Mouse (Mus musculus) kidney, postnatal 0 days (tissue): ENCODE results near the gene Ero1lb. TPM values are rescaled to one million over a fixed set of nuclear protein-coding genes. Genes with fewer than 3 reads are reported as not detected.
A peak's percentile ranks its signal among the peaks of the same experiment; 100 is the strongest.

ENCODE experiments used
- ATAC-seq: fragments of 200-750 bp; cut with Nextera tagmentation; replicated peaks from 2 replicates; pipeline ENCODE4 v1.8.0; 2017; ENCODE audit warnings: low read depth, moderate number of reproducible peaks, moderate TSS enrichment, moderate library complexity; ENCODE audit not compliant: low FRiP score
- DNase-seq: peaks from one replicate; pipeline ENCODE4 v3.0.0-alpha.2; 2016; ENCODE audit warnings: low spot score
- H3K27ac ChIP-seq: fragments of 300-500 bp; sonication (generic); 2 replicates; pipeline ENCODE4 v1.5.1; 2014; ENCODE audit warnings: mild to moderate bottlenecking
- H3K27me3 ChIP-seq: fragments of 300-500 bp; sonication (generic); 2 replicates; pipeline ENCODE4 v1.6.1; 2014; ENCODE audit warnings: low read length, mixed read lengths; ENCODE audit not compliant: insufficient read depth
- H3K36me3 ChIP-seq: fragments of 300-500 bp; sonication (generic); 2 replicates; pipeline ENCODE4 v1.6.1; 2014; ENCODE audit warnings: low read length, mixed read lengths; ENCODE audit not compliant: insufficient read depth
- H3K4me1 ChIP-seq: fragments of 300-500 bp; sonication (generic); replicated peaks from 2 replicates; pipeline ENCODE4 v1.6.1; 2014; ENCODE audit warnings: antibody characterized with exemption, low read length, mixed read lengths; ENCODE audit not compliant: insufficient read depth
- H3K4me2 ChIP-seq: fragments of 300-500 bp; sonication (generic); 2 replicates; pipeline ENCODE4 v1.6.1; 2014; ENCODE audit warnings: mild to moderate bottlenecking, low read length, moderate library complexity, mixed read lengths
- H3K4me3 ChIP-seq: fragments of 300-500 bp; sonication (generic); replicated peaks from 2 replicates; pipeline ENCODE4 v1.5.1; 2014; ENCODE audit warnings: low read depth, low read length
- H3K9ac ChIP-seq: fragments of 300-500 bp; sonication (generic); 2 replicates; pipeline ENCODE4 v1.6.1; 2014; ENCODE audit warnings: low read depth, low read length
- H3K9me3 ChIP-seq: fragments of 300-500 bp; sonication (generic); replicated peaks from 2 replicates; pipeline ENCODE4 v1.6.1; 2016; ENCODE audit warnings: low read length, inconsistent platforms, mixed read lengths
- CTCF ChIP-seq: IDR thresholded peaks from 2 replicates; pipeline ENCODE4 v1.5.1; 2016; ENCODE audit warnings: antibody characterized with exemption, low read depth, mild to moderate bottlenecking, moderate library complexity
- WGBS: fragments of 180-500 bp; shearing (Covaris S2); extraction: QIAGEN DNeasy Blood & Tissue Kit; methylation state at CpG from one replicate; pipeline ENCODE4 v1.1.7; 2014; 5-methylcytosine and 5-hydroxymethylcytosine counted together
- polyA plus RNA-seq: library from polyadenylated mRNA; unstranded; fragments of >200 nt; fragmentation: Nextera tagmentation; extraction: Ambion mirVana; gene quantifications from 2 replicates; pipeline ENCODE4 v1.2.1, GENCODE M21; 2015

Gene Ero1lb
- polyA plus RNA-seq, 1 experiment from 2014 or later: 6.1 TPM

DNA sequence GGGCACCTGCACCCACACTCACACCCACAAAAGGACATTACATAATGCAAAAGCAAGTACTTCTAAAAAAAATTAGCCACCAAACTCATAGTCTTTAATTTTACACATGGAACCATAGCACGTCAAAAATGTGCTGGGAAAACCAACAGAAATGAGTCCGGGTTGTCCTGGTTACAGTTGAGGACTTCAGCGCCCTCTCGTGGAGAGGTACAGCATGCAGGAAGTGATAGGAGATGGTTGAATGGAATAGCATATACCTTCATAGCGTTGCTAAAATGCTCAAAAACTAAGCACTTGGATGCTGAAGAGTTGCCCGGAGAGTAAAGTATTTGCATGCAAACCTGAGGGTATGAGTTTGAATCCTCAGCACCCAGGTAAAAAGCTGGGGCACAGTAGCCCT lies 27.7 kb upstream of the Ero1lb start:
- WGBS: 77% methylated on average over 6 of the region's 6 CpGs
- no peak overlapping the region for H3K9ac ChIP-seq
- H3K9me3 ChIP-seq: no peaks in the 10 kb centered on the region
- no peaks in the 10 kb centered on the region for H3K4me1 ChIP-seq
- DNase-seq: no peak
- H3K4me2 ChIP-seq: no peak overlapping the region
- H3K27ac ChIP-seq: no peak overlapping the region
- H3K4me3 ChIP-seq: no peak overlapping the region
- H3K27me3 ChIP-seq: no peaks in the 10 kb centered on the region
- ATAC-seq: no peak
- peak; percentile 57; the same call in 1 of the 2 replicates for TF ChIP-seq CTCF
- no peaks in the 10 kb centered on the region for H3K36me3 ChIP-seq

DNA sequence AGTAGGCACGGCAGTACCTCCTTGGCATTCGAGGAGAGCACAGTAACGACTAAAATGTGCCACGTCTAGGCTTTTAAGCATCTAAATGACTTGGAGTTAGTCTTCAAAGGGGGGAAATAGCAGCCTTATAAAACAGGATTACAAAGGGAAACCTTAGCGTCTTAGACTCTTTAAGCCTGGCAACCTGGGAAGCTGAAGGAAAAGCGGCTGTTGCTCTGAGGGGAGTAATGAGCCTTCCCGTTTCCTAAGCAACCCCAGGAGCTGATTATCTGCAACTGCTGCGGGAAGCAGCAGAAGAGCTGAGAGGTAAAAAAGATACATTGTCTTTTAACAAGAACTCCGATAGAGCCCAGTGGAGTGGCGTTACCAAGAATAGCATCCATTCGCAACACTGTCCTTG lies 26.0 kb upstream of the Ero1lb start:
- no peak overlapping the region for H3K4me2 ChIP-seq
- WGBS: 26% methylated on average over 11 of the region's 11 CpGs
- H3K27ac ChIP-seq: no peak overlapping the region
- H3K4me1 ChIP-seq: no peaks in the 10 kb centered on the region
- no peak for TF ChIP-seq CTCF
- DNase-seq: no peak
- no peak overlapping the region for H3K9ac ChIP-seq
- no peaks in the 10 kb centered on the region for H3K9me3 ChIP-seq
- H3K4me3 ChIP-seq: no peak overlapping the region
- no peak for ATAC-seq
- no peaks in the 10 kb centered on the region for H3K27me3 ChIP-seq
- no peaks in the 10 kb centered on the region for H3K36me3 ChIP-seq

DNA sequence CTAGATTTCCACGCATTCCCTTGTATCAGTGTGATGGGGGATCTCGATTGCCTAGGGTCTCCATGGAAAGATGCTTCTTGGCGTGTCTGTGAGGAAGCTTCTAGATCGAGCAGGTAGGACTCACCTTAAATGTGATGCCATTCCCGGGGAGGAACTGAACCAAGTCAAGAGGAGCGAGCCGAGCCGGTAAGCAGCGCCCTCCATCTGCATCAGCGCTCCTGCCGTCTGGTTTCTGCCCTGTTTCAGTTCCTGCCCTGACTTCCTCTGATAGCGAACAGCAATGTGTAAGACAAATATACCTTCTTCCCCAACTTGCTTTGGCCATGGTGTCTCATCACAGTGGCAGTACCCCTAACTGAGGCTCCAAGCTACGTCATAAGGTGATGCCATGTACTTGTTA lies 25.6 kb upstream of the Ero1lb start:
- H3K4me2 ChIP-seq: no peak overlapping the region
- WGBS: 73% methylated on average over 13 of the region's 13 CpGs
- H3K9me3 ChIP-seq: no peaks in the 10 kb centered on the region
- H3K9ac ChIP-seq: no peak overlapping the region
- no peaks in the 10 kb centered on the region for H3K27me3 ChIP-seq
- H3K4me1 ChIP-seq: no peaks in the 10 kb centered on the region
- H3K36me3 ChIP-seq: no peaks in the 10 kb centered on the region
- no peak for DNase-seq
- no peak overlapping the region for H3K27ac ChIP-seq
- no peak for ATAC-seq
- no peak overlapping the region for H3K4me3 ChIP-seq
- no peak for TF ChIP-seq CTCF

DNA sequence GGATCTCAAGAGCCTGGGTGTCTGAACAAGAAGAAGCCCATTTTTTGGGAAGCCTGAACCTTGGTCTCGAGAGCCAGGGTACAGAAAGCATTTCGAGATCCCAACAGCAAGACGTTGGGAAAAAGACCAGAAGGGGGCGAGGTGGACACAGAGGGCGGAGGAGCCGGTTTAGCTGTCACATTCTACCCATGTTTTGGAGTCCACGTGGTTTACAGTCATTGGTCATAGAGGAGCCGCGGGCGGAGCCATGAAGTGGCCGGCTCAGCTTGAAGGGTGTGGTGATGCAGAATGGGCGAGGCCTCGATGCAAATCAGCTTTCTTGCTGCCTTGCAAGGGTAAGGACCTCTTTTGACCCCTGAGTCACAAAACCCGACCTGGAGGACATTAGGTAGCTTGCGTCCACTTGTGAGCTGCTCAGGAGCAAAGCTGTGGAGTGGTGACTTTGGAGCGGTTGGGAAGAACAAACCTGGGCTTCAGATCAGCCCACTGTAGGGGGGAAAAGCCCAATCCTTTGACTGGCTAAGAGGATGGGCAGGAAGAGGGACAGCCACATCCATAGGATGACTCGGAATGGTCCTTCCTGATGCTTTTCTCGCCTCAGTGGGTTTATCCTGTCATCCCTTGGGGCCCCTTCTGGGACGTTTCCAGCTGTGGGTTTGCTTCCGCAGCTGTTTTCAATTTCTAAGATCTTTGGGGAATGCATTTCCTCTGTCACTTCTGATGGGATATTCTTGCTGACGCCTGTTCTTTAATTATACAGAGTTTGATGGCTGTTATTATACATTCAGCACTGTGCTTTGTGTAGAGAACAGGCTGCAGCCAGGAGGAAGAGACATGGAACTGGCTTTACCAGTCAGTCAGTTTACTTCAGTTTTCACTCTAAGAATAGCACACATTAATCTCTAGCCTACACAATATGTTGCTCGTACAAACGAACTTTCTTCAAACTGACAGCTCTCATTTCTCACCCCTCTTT lies 23.4 kb upstream of the Ero1lb start:
- 4% methylated on average over 23 of the region's 23 CpGs for WGBS
- no peak overlapping the region for H3K4me3 ChIP-seq
- no peak overlapping the region for H3K9ac ChIP-seq
- H3K9me3 ChIP-seq: no peaks in the 10 kb centered on the region
- no peaks in the 10 kb centered on the region for H3K27me3 ChIP-seq
- H3K4me2 ChIP-seq: peak overlapping the region; percentile 28; the same call in 1 of the 2 replicates
- no peaks in the 10 kb centered on the region for H3K4me1 ChIP-seq
- no peaks in the 10 kb centered on the region for H3K36me3 ChIP-seq
- peak; percentile 89 for DNase-seq
- TF ChIP-seq CTCF: peak; percentile 62
- ATAC-seq: peak; percentile 94
- H3K27ac ChIP-seq: no peak overlapping the region

DNA sequence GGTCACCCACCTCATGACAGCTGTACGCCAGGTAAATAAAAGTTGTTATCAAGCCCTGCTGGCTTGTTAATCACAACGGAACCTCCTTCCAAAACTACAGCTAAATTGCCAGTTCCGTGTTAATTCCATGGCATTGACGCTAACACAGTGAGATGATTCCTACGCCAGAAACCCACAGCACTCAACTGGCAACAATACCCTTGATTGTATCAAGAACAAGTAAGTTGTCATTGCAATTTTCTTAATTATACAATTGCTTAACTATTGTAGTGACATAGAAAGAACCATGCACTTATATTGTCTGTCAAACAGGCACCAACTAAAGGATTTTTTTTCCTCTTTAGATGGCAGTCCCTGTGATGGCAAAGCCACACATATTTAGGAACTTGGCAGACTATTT lies 22.4 kb upstream of the Ero1lb start:
- TF ChIP-seq CTCF: no peak
- Histone ChIP-seq H3K9me3 (no peaks in the 10 kb centered on the region), H3K4me2 (no peak overlapping the region), H3K4me1 (no peaks in the 10 kb centered on the region), H3K4me3 (no peak overlapping the region), H3K9ac (no peak overlapping the region), H3K27ac (no peak overlapping the region), H3K36me3 (no peaks in the 10 kb centered on the region), H3K27me3 (no peaks in the 10 kb centered on the region)
- DNase-seq (no peak), ATAC-seq (no peak)
- WGBS: 75% methylated on average over 5 of the region's 5 CpGs

DNA sequence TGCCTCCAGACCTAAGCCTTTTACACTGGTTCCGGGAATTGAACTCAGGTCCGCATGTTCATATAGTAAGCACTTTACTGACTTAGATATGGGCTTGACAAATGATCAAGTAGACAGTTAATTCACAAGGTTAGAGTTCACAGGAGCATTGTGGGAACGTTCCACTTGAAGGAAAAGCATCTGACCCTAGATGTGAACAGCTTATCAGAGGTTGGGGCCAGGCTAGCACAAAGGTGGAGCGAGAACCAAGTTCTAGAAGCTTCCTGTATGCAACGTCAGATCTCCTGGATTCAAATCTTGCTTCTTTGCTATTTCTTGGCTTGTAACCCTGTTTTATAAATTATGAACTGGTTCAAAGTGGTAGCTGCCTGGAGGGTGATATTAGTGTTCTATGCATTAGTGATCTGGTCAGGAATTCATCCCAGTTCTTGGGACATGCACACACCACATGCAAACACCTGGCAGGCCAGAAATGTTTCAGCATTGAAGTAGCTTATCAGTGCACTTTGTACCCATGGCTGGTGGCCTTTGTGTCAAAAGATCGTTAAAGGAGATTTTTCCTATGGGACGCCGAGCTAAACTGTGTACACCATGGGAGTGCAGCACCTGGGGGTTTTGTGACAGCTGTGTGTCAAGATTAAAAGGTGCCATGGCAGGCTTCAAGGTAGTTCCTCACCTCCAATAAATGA lies 21.6 kb upstream of the Ero1lb start:
- no peak overlapping the region for H3K4me3 ChIP-seq
- no peak overlapping the region for H3K4me2 ChIP-seq
- no peak overlapping the region for H3K9ac ChIP-seq
- no peaks in the 10 kb centered on the region for H3K36me3 ChIP-seq
- no peak for TF ChIP-seq CTCF
- no peak overlapping the region for H3K27ac ChIP-seq
- DNase-seq (no peak), ATAC-seq (no peak)
- H3K27me3 ChIP-seq: no peaks in the 10 kb centered on the region
- WGBS: 85% methylated on average over 8 of the region's 8 CpGs
- H3K9me3 ChIP-seq: no peaks in the 10 kb centered on the region
- no peaks in the 10 kb centered on the region for H3K4me1 ChIP-seq
